Mouse (Mus musculus) retina, adult 2 months (tissue): ENCODE data around the gene Bphl.

ENCODE experiments used
- DNase-seq: peaks from one replicate; pipeline ENCODE4 v3.0.0-alpha.2; 2012; ENCODE audit warnings: low read depth, low spot score

The Bphl gene

DNA sequence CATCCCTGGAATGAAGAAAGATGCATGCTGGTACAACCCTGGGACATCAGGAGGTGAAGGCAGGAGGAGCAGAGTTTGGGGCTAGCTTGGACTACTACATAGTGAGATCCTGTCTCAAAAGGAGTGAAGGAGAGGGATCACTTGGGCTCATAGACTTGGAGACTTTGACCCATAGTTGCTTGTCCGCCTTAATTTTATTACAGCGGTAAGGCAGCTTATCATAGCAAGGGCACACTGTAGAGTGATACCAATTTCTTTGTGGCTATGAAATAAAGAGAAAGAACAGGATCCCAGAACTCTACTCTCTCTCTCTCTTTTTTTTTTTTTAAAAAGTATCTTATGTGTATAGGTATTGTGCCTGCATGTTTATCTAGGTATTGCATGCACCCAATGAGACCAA lies 83.1 kb downstream of the Bphl start:
- no peak for DNase-seq
